Mouse (Mus musculus): ENCODE results near the gene Klhl29.
A peak's percentile ranks its signal among the peaks of the same experiment; 100 is the strongest.

Gene Klhl29

DNA sequence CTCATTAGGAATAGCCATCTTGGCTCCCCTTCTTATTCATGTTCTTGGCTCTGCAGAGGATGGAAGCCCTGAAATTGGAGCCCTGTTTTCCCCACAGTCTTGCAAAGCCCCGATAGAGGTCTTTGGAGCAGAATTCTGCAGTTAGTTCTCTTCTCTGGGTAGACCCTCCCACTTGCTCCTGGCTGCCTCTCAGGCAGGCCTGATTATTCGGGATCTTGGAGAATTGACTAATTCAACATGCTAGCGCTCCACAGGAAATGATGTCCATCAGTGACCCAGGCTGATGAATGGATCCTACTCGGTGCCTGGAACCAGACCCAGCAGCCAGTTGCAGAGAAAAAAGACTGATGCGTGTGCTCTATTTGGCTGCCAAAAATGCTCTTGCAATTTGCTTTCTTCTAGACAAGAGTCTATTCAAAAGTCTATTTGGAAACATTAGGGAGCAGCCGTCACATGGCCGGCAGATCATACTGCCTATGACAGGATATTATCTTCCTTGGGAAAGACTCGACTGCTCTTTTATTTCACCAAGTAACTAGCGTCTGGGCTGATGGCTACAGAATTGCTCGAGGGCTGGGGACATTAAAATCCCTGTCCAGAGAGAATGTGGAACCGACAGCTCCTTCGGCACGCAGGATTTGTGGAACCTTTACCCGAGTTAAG, 155.4 kb downstream of the Klhl29 start:
- DNase-seq (ENCODE audit: low spot score), result no peak

DNA sequence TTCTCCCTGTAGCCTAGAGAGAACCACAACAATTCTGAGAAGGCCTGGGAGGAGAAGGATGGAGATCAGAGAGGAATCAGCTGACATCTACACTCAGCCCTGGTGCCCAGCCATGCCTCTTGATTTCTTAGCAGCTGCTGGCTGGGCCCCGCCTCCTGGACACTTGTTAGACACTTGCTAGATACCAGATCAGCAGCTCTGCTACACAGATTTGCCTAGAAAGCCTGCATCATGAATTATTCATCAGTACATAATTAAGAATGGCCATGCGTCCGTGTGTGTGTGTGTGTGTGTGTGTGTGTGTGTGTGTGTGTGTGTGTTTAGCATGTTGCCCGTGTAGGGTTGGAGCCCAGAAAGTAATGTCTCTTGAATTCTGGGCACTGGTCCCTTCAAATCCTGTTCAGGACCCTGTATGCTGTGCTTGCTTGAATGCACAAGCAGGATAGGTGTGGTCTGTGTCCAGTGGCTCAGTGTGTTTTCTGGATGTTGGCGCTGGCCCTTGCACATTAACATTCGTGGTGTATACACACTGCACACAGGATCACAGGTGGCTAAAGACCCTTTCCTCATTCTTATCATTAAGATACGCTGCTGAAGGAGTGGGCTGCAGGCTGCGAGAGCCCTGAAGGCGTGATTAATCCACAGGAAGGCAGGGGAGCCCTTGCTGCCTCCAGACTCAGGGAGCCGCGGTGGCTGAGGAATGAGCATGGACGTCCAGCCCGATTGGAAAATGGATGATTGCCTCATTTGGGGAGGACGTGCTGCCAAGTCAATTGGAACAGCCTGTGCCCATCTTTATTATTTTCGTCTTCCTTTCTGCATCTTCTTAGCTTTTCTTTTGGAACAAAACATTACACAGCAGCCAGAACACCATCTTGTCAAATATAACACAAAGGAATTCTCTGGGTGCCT, 159.4 kb downstream of the Klhl29 start:
- no peak for DNase-seq (ENCODE audit: low spot score)

DNA sequence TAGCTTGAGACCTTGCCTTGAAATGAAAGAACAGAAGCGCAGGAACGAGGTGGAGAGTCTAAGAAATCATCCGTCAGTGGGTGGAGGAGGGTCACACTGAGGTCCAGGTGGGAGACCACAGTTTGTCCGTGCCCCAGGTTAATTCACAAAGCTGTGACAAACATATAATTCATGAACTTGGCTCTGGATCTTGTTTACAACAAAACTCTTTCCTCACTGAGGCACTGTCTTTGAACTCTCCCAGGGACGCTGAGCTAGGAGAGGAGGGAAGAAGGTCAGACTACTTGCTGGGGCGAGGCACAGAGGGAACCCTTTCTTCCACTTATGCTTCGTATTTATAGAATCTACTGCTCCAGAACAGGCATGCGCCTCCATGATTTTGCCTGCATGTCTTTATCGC, 161.2 kb downstream of the Klhl29 start:
- no peak for DNase-seq (ENCODE audit: low spot score)

DNA sequence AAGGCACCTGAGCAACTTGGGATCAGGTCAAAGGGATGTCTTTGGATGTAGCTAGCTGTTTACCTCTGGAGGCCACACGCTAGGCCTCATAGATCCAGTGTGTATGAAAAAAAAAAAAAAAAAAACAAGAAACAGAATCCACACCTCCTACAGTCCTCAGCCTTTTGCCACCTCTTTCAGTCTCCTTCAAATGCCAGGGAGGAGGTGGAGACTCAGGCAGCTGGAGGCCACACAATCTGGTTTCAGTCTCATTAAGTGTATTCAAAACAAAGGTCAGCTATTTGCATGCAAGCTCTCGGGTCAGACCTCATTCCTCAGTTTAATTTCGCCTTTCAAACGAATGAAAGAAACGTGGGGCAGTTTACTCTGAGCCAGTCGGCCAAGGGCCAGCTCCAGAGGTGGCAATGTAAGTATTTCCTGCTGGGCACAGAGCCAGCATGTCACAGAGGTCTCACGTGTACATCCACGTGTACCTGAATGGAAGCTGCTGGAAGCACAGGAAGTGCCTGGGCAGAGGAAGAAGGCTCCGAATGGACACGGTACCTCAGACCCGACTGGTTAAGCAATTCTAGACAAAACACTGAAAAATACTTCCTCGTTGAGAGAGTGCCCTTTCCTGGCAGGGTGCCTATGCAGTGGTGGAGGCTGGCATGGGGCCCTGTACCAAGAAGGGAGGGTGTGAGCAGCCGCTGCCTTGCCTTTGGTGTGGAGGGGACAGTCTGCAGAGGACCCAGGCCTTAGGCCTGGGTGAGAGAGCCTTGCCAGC, 162.0 kb downstream of the Klhl29 start:
- DNase-seq (ENCODE audit: low spot score), result peak; percentile 85

DNA sequence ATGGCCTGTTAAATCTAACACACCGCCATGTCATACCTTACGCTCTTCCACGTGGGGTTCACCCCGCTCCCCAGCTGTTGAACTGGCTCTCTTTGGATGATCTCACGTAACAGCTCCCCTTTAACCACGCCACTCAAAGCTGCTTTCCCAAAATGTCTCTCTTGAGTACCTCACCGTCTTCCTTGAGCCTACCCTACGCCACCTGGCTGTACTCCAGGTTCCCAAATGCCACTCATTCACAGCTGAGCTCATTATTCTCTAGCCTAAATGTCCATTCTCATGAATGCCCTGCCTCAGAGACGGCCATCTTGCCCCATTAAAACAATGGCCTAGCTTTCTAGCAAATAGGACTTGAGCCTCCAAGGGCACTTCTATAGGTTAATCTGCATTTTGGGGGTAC, 163.6 kb downstream of the Klhl29 start:
- DNase-seq (ENCODE audit: low spot score), result no peak

DNA sequence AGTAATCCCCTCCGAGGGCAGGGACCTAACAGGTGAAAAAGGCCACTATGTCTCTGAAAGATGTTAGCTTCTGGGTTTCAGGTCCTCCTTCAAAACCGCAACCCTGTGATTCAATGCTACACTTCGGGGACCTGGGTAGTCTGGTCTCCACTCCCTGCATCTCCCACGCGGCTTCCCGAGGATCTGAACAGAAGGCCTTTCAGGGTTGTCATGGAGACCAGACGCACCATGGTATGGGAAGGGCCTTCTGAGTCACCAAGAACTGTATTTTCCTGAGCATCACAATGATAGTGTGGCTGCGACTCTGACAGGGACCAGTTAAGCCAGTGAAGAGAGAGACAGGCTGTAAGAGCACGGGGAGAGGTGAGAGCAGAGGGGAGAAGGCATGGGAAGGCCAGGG, 164.7 kb downstream of the Klhl29 start:
- no peak for DNase-seq (ENCODE audit: low spot score)

DNA sequence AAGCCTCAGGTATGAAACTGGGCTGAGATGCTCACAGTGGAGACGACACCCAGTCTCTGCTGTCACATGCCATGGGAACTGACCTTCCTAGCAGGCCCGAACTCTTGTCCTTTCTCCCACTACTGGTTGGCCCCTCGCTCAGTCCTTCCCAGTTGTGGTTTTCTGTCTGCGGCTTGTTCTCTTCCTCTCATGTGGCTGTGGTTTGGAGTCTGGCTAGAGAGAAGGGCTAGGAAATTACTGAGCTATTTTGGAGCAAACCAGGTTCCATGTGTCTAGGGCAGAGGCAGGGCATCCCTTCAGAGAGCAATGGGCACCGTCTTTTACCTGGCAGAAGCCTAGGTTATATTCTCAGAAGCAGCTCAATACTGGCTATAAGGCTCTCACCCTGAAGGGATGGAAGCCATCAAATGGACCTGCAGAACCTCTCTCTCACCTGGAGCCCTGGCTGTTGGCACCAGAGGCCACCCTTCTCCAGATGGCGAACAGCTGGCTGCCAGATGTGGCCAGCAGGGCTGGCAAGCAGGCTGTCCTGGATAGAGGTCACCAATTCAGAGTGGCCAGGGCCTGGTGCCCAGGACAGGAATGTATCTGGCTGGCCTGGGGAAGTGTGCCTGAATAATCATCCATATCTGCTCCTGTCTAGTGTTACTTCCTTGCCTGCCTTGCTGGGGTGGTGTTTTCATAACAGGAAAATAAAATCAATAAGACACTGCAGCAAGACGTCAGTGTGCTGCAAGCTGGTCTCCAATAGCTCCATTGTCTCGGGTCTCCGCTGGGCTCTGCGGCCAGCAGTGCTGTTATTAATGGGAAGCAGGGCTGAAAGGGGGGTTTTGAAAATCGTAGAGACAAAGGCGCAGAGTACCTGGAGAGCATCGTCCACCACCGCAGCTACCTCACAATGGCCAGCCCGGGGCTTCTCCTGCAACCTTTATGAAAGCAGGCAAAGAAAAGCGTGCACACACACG, 167.3 kb downstream of the Klhl29 start:
- no peak for DNase-seq (ENCODE audit: low spot score)

DNA sequence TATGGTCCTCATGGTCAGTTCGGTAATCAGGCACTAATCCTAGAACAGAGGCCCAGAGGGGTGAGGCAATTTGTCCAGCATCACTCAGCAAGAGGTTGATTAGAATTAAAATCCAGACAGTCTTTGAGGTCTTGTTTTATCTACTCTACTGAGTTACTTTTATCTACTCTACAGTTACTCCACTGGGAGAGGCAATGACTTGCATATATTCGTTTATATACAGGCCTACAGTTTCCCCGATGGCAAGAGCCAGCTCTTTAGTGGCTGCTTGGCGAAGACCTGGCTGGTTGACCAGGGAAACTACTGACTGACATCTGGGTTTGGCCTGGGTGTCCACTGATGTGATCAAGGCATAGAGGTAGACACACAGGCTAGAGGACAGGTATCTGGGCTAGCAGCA, 168.3 kb downstream of the Klhl29 start:
- DNase-seq (ENCODE audit: low spot score), result no peak

DNA sequence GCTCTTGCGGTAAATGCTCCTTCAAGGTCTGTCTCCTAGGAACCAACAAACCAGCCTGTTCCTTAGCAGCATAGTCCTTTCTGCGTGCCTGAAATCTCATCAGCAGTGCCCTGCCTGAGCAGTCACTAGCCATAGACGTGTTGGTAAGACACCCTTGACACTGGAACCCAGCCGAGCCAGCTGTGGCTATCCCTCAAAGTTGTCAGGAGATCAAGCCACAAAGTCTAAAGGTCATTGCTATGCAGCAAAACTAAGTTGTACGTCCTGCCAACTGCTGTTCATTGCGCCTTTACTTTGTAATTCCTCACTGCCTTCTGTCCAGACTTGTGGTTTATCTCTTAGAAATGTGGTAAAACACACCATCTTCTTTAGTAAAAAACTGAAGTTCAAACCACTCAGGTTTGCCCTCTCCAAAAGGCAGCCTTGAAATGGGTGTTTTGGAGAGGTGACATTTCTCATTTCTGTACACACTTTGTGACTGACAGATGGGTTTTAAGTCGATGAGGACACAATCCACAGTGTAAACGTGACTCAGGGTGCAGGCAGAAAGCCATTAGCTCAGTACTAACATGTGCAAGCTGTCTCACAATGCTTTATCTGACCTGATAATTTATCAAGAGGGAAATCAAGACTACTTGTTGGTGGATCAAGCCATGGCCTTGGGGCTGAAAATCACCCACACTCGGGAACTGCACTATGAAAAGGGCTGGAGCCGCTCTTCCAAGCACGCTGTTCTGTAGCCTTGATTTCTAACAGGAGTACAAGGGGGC, 171.2 kb downstream of the Klhl29 start:
- DNase-seq (ENCODE audit: low spot score), result no peak

DNA sequence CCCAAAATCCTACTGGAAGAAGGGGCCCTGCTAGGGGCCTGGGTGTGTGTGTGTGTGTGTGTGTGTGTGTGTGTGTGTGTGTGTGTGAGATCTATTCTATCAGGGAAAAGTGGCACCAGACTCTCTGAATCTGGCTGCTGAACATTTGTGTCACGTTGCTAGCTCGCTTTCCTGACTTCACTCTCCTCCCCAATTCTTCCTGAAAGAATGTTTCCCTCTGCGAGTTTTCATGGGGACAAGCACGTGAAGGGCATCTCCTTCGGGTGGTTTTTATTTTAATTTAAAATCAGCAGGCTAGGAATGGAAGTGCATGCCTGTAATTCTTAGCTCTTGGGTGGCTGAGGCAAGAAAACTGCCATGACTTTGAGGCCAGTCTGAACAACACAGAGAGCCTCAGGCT, 172.1 kb downstream of the Klhl29 start:
- no peak for DNase-seq (ENCODE audit: low spot score)

DNA sequence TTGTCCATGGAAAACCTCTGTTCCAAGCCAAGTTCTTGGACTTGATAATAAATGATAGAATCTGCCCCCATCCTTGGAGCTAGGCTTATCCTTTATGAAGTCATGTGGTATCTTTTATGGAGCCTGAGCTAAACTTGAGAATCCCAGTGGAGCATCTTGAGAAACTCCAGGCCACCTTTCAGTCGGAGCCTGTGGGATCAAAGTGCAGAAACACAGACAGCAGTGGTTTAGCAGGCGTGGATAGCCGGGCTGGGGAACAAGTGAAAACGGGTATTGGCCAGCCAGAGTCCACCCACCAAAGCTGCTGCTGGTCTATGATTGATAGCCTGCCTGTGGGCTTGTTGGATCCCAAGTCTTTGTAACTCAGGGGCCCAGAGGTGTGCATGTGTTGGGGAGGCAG, 177.2 kb downstream of the Klhl29 start:
- DNase-seq (ENCODE audit: low spot score), result no peak

DNA sequence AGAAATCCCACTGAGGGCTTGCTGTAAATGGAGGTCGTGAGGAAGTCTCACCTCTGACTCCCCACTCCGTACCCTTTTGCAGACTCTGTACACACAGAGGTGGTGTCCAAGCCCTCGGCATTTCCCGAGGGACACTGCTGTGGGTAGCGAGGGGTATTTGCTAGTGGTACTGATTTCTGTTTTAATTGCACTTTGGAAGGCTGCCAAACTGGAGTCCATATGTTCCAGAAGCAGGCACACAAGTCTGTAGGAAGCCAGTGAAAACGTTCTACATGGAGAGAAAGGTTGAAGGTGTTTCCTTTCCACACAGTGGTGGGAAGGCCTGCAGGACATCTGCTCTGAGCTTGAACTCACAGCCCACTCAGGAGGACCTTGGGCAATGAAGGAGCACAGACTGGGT, 181.3 kb downstream of the Klhl29 start:
- DNase-seq (ENCODE audit: low spot score), result no peak

DNA sequence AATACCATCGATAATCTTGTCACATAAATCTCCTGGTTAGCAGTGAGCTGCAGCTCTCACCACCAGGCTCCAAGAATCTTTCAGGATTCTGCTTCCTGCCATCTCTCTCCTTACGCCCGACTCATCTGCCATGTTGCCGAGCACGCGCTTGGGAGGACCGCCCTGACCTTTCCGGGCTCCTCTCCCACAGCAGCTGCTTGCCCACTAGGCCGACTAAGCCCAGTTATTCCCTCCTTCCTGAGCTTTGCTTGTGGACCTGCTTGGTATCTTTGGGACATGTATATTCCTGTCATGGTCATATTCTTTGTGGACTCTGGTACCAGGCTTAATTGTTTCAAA, 183.1 kb downstream of the Klhl29 start:
- no peak for DNase-seq (ENCODE audit: low spot score)

DNA sequence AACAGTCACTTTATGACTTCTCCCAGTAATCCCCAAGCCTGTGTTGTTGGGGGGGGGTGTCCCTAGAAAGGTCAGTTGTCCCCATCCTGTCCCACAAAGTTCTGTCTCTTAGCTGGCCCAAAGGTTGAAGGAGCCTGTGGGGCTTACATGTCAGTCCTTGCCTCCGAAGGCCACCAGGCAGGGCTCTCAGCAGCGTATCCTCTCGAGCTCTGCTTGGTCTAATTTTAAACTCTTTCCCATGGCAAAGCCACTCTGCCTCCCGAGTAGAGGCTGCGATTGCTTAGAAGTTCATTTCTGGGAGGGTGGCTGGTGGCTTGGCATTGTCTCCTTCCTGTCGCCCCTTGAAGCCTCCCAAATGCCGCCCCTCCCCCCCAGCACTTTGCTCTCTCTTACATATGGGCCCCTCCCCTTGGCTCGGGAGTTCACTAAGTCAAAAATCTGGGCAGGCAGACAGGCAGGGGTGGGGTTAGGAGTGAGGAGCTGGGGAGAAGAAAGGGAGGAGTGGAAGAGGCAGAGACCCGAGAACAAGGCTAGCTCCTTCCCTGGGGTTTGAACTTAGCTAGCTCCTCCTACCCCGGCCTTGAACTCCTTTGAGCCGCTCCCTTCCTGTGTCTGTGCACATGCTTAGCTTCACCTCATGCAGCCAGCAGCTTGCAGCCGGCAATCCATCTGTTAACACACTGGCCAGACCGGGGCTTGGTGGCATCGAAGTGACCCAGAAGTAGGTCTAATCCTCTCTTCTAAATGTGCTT, 183.7 kb downstream of the Klhl29 start:
- peak; percentile 45 for DNase-seq (ENCODE audit: low spot score)

DNA sequence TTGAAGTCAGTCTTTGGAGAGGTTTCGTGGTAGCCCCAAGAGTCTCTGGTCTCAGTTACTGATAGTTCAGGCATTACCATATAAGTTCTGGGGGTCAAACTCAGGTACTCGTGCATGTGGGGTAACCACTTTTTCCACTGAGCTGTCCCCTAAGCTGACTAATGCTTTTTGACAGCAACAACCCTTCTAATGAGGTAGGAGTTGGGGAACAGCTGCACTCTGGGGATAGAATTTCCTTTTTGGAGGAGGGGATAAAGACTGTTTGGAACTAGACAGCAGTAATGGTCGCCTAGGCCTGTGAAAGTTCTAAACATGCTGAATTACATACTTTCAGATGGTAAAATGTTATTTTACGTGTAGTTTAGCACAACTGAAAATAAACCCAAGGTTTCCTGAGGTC, 184.3 kb downstream of the Klhl29 start:
- no peak for DNase-seq (ENCODE audit: low spot score)

DNA sequence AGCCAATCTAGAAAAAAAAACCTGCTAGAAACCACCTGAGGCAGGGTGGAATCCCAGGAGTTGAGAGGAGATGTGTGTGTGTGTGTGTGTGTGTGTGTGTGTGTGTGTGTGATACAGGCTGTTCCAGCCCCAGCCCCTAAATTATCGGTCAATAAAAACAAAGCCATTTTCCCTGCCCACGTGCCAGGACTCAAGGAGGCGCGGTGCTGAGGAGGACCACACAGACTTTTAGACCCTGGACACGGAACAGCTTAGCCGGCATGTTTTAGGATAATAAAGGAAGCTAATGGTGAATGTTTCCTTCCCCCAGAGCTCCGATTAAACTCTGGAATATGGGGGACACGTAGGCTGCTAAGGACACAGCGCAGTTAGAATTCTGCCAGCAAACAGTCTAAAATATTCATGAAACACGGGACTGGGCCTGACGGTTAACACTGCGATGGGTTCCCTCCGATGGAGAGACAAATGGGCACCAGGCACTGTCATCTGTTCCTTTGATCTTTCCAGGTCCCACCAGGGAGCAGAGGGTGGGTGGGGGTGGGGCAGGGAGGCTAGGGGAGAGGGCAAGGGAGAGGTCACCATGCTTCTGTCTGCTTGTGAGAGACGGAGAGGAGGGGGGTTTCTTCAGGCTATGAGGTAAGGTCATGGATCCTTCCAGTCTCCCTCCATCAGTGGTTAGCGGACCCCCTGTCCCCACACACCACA, 185.9 kb downstream of the Klhl29 start:
- no peak for DNase-seq (ENCODE audit: low spot score)

DNA sequence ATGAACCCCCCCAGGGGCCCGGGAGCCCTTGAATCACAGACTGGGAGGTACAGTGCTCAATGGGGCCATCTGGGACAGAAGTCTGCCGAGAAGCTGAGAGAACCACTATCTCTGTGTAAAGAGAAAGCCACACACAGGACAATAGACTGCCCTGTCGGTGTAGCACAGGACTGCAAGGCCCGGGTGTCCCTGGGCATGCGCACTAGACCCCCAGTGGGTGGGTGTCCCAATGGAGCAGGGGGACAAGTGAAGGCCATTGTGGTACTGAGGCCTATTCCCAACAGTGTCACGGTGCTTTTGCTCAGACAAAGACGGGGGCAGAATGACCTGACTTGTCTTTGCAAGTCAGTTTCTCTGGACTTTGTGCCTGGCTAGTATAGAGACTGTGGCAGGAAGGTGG, 186.6 kb downstream of the Klhl29 start:
- DNase-seq (ENCODE audit: low spot score), result no peak

DNA sequence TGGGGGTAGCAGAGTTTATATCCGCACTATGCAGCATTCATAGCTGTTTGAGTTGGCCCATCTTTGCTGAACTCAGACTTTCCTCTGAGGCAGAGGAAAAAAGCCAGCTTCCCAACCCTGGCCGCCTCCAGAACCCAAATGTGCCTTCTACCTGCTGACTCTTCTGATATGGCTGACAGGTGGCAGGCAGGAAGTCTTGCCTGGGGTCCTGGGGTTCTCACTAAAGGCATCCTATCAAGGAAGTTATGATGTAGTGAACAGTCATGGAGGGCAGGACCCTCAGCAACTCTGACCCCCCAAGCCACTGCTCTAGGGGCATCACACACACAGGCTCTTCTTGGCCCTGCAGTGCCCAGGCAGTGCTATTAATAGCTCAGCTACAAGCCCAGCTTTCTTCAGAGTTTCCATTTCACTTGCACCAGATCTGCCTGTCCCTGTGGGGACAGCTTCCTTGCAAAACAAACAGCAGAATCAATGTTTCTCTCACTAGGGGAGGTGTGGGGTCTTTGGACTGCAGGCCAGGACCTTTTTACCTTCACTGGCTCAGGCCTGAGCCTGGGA, 187.6 kb downstream of the Klhl29 start:
- no peak for DNase-seq (ENCODE audit: low spot score)

DNA sequence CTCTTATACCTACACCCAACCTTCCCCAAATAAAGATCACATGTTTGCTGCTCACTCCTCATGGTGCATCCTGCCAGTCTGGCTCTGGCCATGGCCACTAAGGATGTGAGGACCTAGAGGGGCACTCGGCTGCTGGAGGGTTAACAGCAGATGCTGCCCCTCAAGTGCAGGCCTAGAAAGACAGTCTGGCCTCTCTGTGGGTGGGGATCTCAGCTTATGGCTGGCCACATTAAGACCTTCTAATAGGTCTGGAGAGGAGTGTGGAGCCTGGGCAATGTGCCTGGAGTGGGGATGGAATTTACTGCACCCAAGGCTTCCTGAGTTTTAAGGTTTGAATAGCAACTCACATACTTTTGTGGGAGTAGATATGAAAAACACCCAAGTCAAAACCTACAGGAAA, 188.8 kb downstream of the Klhl29 start:
- peak; percentile 22 for DNase-seq (ENCODE audit: low spot score)

Data from ovary, postnatal 14 days (tissue).